Mouse (Mus musculus) liver, embryonic 14.5 days (tissue): ENCODE measurements at regions not wholly inside any gene's neighbourhood (a gene's known extent, or its start where the extent isn't known, plus 50 kb on each side); places are given as distances from the start of the nearest gene placed in this dataset.

Experiments used
- ATAC-seq: fragments of 200-750 bp; cut with Nextera tagmentation; 2 replicates; pipeline ENCODE4 v1.8.0; 2017; ENCODE audit warnings: moderate number of reproducible peaks, mild to moderate bottlenecking, moderate library complexity; ENCODE audit not compliant: insufficient read depth
- DNase-seq, 3 experiments: peaks; one replicate each; pipeline ENCODE4 v3.0.0-alpha.2; 2012 to 2013; ENCODE audit warnings: low read depth in 3 of 3, low spot score in 3 of 3
- H3K27ac ChIP-seq: fragments of 300-500 bp; sonication (generic); 2 replicates; pipeline ENCODE4 v1.5.1; 2014; ENCODE audit warnings: moderate library complexity, mild to moderate bottlenecking, control low read depth, inconsistent platforms
- H3K27me3 ChIP-seq: fragments of 300-500 bp; sonication (generic); 2 replicates; pipeline ENCODE4 v1.6.1; 2014; ENCODE audit warnings: mild to moderate bottlenecking, low read length, moderate library complexity; ENCODE audit not compliant: control insufficient read depth, insufficient read depth
- H3K36me3 ChIP-seq: fragments of 300-500 bp; sonication (generic); replicated peaks from 2 replicates; pipeline ENCODE4 v1.6.1; 2014; ENCODE audit warnings: low read depth; ENCODE audit not compliant: control insufficient read depth, insufficient read depth
- H3K4me1 ChIP-seq, 2 experiments: fragments of 200-500 bp in 1 of 2; fragments of 300-500 bp in 1 of 2; sonication (generic) in 1 of 2; replicated peaks; 2 replicates each; pipeline ENCODE4 v1.6.1; 2012 to 2014; ENCODE audit warnings: antibody characterized with exemption in 1 of 2, inconsistent platforms in 1 of 2, low read length in 1 of 2; ENCODE audit not compliant: control insufficient read depth in 2 of 2, insufficient read depth in 2 of 2
- H3K4me2 ChIP-seq: fragments of 300-500 bp; sonication (generic); 2 replicates; pipeline ENCODE4 v1.6.1; 2014; ENCODE audit warnings: low read depth, mild to moderate bottlenecking, control low read depth, moderate library complexity
- H3K4me3 ChIP-seq, 2 experiments: fragments of 200-500 bp in 1 of 2; fragments of 300-500 bp in 1 of 2; sonication (generic) in 1 of 2; 2 replicates each; pipeline ENCODE4 v1.5.1; 2012 to 2014; ENCODE audit warnings: low read depth in 2 of 2, low read length in 2 of 2, mild to moderate bottlenecking in 2 of 2, control low read depth in 1 of 2, inconsistent platforms in 1 of 2, moderate library complexity in 1 of 2; ENCODE audit not compliant: insufficient read depth in 1 of 2
- H3K9ac ChIP-seq: fragments of 300-500 bp; sonication (generic); replicated peaks from 2 replicates; pipeline ENCODE4 v1.6.1; 2014; ENCODE audit warnings: mild to moderate bottlenecking, control low read depth, moderate library complexity
- H3K9me3 ChIP-seq: fragments of 300-500 bp; sonication (generic); 2 replicates; pipeline ENCODE4 v1.6.1; 2016; ENCODE audit warnings: low read length, mixed read lengths; ENCODE audit not compliant: control insufficient read depth
- CTCF ChIP-seq: IDR thresholded peaks from 2 replicates; pipeline ENCODE4 v1.5.1; 2016; ENCODE audit warnings: antibody characterized with exemption, low read depth, control low read depth
- EP300 ChIP-seq: IDR thresholded peaks from 2 replicates; pipeline ENCODE4 v1.6.1; 2016; ENCODE audit warnings: antibody characterized with exemption, low read depth
- WGBS: fragments of 180-500 bp; shearing (Covaris S2); extraction: QIAGEN DNeasy Blood & Tissue Kit; methylation state at CpG from one replicate; pipeline ENCODE4 v1.1.7; 2014; ENCODE audit not compliant: insufficient replicate concordance; 5-methylcytosine and 5-hydroxymethylcytosine counted together

- Histone ChIP-seq H3K27ac (no peak overlapping the region), H3K27me3 (no peaks in the 10 kb centered on the region), H3K9me3 (no peaks in the 10 kb centered on the region), H3K4me3 (no peak overlapping the region), H3K36me3 (no peaks in the 10 kb centered on the region), H3K4me2 (no peak overlapping the region), H3K9ac (no peak overlapping the region), H3K4me1 (peaks cover 0 to 1% of the 10 kb centered on the region in 2 experiments; a peak in 1 of 4 replicates)
- no peak for TF ChIP-seq CTCF
- TF ChIP-seq EP300 = no peak
- DNase-seq (peak in 2 of 3 experiments; percentile 0 to 9), ATAC-seq (peak; percentile 57; the same call in 1 of the 2 replicates)
- WGBS = 9% methylated on average over 5 of the region's 5 CpGs
Observed at GRCm38 (mm10) chr12:58538305-58538719, 269.2 kb upstream of the Clec14a start.

- Histone ChIP-seq H3K4me1 (peaks cover 0 to 1% of the 10 kb centered on the region in 2 experiments; a peak in 1 of 4 replicates), H3K9me3 (no peaks in the 10 kb centered on the region), H3K4me3 (no peak overlapping the region), H3K36me3 (no peaks in the 10 kb centered on the region), H3K27ac (no peak overlapping the region), H3K4me2 (no peak overlapping the region), H3K27me3 (no peaks in the 10 kb centered on the region), H3K9ac (no peak overlapping the region)
- no peak for DNase-seq
- 33% methylated on average over 6 of the region's 8 CpGs for WGBS
- ATAC-seq = no peak
- TF ChIP-seq EP300 = no peak
- no peak for TF ChIP-seq CTCF
Observed at GRCm38 (mm10) chr12:58537833-58538232, 268.7 kb upstream of the Clec14a start.

DNA sequence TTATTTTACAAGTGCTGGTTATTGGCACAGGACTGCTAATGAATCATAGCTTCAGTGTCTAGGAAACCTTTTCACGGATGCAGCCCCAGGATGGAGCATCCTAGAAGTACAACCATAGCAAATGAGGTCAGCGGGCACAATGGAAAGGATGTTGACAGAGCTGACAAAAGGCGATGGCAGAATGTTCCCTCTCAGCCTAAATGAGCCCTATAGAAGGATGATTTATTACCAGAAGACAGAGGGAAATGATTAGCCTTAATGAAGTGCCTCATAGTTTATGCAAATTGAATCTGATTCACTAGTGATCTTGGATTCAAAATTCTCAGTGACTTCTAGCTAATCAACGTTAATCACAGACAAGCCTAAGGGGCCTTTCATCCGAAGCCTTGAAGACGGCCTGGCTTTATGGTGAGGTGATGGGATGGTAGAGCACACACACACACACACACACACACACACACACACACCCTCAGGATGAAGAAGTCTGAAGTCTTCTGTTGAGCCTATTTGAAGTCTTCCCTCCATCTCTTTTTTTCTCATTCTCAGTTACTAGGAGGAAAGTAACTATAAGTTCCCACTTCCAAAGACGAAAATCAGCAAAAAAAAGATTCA lies 267.4 kb upstream of the Clec14a start:
- no peak overlapping the region for H3K4me3 ChIP-seq
- no peaks in the 10 kb centered on the region for H3K36me3 ChIP-seq
- no peak overlapping the region for H3K9ac ChIP-seq
- no peak overlapping the region for H3K4me2 ChIP-seq
- TF ChIP-seq CTCF (no peak), EP300 (no peak)
- ATAC-seq (no peak), DNase-seq (no peak)
- no peak overlapping the region for H3K27ac ChIP-seq
- H3K4me1 ChIP-seq = peaks cover 0 to 1% of the 10 kb centered on the region in 2 experiments; a peak in 1 of 4 replicates
- H3K9me3 ChIP-seq = no peaks in the 10 kb centered on the region
- WGBS = 62% methylated on average over 7 of the region's 7 CpGs
- H3K27me3 ChIP-seq = no peaks in the 10 kb centered on the region

GRCm38 (mm10) chr12:58530306-58530705 lies 261.2 kb upstream of the Clec14a start:
- Histone ChIP-seq H3K9ac (no peak overlapping the region), H3K27ac (no peak overlapping the region), H3K27me3 (no peaks in the 10 kb centered on the region), H3K4me3 (no peak overlapping the region), H3K9me3 (no peaks in the 10 kb centered on the region), H3K4me1 (no peaks in the 10 kb centered on the region), H3K4me2 (no peak overlapping the region), H3K36me3 (no peaks in the 10 kb centered on the region)
- 19% methylated on average over 3 of the region's 3 CpGs for WGBS
- DNase-seq (no peak), ATAC-seq (no peak)
- TF ChIP-seq CTCF = no peak

- ATAC-seq (no peak), DNase-seq (no peak)
- Histone ChIP-seq H3K4me2 (no peak overlapping the region), H3K27me3 (no peaks in the 10 kb centered on the region), H3K36me3 (no peaks in the 10 kb centered on the region), H3K9me3 (no peaks in the 10 kb centered on the region), H3K9ac (no peak overlapping the region), H3K4me1 (no peaks in the 10 kb centered on the region), H3K27ac (no peak overlapping the region), H3K4me3 (no peak overlapping the region)
- no peak for TF ChIP-seq CTCF
- TF ChIP-seq EP300 = no peak
- WGBS = 15% methylated on average over 1 of the region's 1 CpGs
Observed at GRCm38 (mm10) chr12:58516800-58517199, 247.7 kb upstream of the Clec14a start.
